Mouse (Mus musculus): Measurements from ENCODE around the gene Hnrnpm. TPM values are rescaled to one million over a fixed set of nuclear protein-coding genes. Genes with fewer than 3 reads are reported as not detected.

The Hnrnpm gene
- total and polyA plus RNA-seq, 3 experiments: 203 to 473 (median 420) TPM

- no peak overlapping the region for H3K4me3 ChIP-seq (ENCODE audit: control insufficient read depth in 1 of 2, insufficient read depth in 1 of 2, low read depth in 2 of 2, low read length in 2 of 2)
- DNase-seq (ENCODE audit: low read depth, low spot score): no peak
- H3K27ac ChIP-seq (ENCODE audit: control insufficient read depth, low read depth, low read length): no peak overlapping the region
- H3K36me3 ChIP-seq (ENCODE audit: control insufficient read depth in 1 of 2, insufficient read depth in 2 of 2, low read length in 2 of 2): no peaks in the 10 kb centered on the region
- no peaks in the 10 kb centered on the region for H3K9me3 ChIP-seq (replicated peaks; ENCODE audit: insufficient read depth, low read length)
- no peak overlapping the region for H3K9ac ChIP-seq (ENCODE audit: control insufficient read depth, low read depth, low read length, poor library complexity, severe bottlenecking)
- no peak for TF ChIP-seq UBTF (IDR thresholded peaks at IDR 0.05; ENCODE audit: borderline replicate concordance, insufficient read depth, low read depth, low read length)
- no peak for TF ChIP-seq NRF1 (IDR thresholded peaks at IDR 0.05; ENCODE audit: insufficient read depth, low read depth, low read length, poor library complexity, severe bottlenecking)
- no peaks in the 10 kb centered on the region for H3K79me2 ChIP-seq (ENCODE audit: control insufficient read depth, insufficient read depth, low read length, poor library complexity)
- peaks cover 0 to 4% of the 10 kb centered on the region in 2 experiments; a peak in 1 of 4 replicates for H3K4me1 ChIP-seq (ENCODE audit: control insufficient read depth in 1 of 2, insufficient read depth in 2 of 2, low read length in 2 of 2)
- no peaks in the 10 kb centered on the region for H3K27me3 ChIP-seq (ENCODE audit: control insufficient read depth in 1 of 2, insufficient read depth in 2 of 2, low read length in 2 of 2)
Observed at GRCm38 (mm10) chr17:33728396-33728795, 41.7 kb upstream of the Hnrnpm start.

- TF ChIP-seq MYB (IDR thresholded peaks at IDR 0.05; ENCODE audit: low read depth, low read length) (no peak), TAL1 (IDR thresholded peaks at IDR 0.05; ENCODE audit: low read length) (no peak), MAZ (IDR thresholded peaks at IDR 0.05; ENCODE audit: low read depth, low read length) (no peak)
- Histone ChIP-seq H3K27me3 (ENCODE audit: control insufficient read depth in 1 of 2, insufficient read depth in 2 of 2, low read length in 2 of 2) (no peaks in the 10 kb centered on the region), H3K9ac (ENCODE audit: control insufficient read depth, low read depth, low read length, poor library complexity, severe bottlenecking) (no peak overlapping the region), H3K4me3 (ENCODE audit: control insufficient read depth in 1 of 2, insufficient read depth in 1 of 2, low read depth in 2 of 2, low read length in 2 of 2) (no peak overlapping the region), H3K36me3 (ENCODE audit: control insufficient read depth in 1 of 2, insufficient read depth in 2 of 2, low read length in 2 of 2) (peaks cover 0 to 7% of the 10 kb centered on the region in 2 experiments; a peak in 2 of 4 replicates), H3K4me1 (ENCODE audit: control insufficient read depth in 1 of 2, insufficient read depth in 2 of 2, low read length in 2 of 2) (peaks cover 5 to 9% of the 10 kb centered on the region in 2 experiments; a peak in 3 of 4 replicates), H3K27ac (ENCODE audit: control insufficient read depth, low read depth, low read length) (no peak overlapping the region), H3K9me3 (replicated peaks; ENCODE audit: insufficient read depth, low read length) (no peaks in the 10 kb centered on the region), H3K79me2 (ENCODE audit: control insufficient read depth, insufficient read depth, low read length, poor library complexity) (peaks cover 3% of the 10 kb centered on the region; the same call in 1 of the 2 replicates)
- no peak for DNase-seq (ENCODE audit: low read depth, low spot score)
Observed at GRCm38 (mm10) chr17:33719736-33720378, 33.2 kb upstream of the Hnrnpm start.

GRCm38 (mm10) chr17:33718944-33719725, 32.5 kb upstream of the Hnrnpm start:
- Histone ChIP-seq H3K9ac (ENCODE audit: control insufficient read depth, low read depth, low read length, poor library complexity, severe bottlenecking) (no peak overlapping the region), H3K9me3 (replicated peaks; ENCODE audit: insufficient read depth, low read length) (no peaks in the 10 kb centered on the region), H3K79me2 (ENCODE audit: control insufficient read depth, insufficient read depth, low read length, poor library complexity) (peaks cover 3% of the 10 kb centered on the region; the same call in 1 of the 2 replicates), H3K27ac (ENCODE audit: control insufficient read depth, low read depth, low read length) (no peak overlapping the region), H3K4me3 (ENCODE audit: control insufficient read depth in 1 of 2, insufficient read depth in 1 of 2, low read depth in 2 of 2, low read length in 2 of 2) (peak overlapping the region; percentile 23 to 41; a peak in 3 of 4 replicates), H3K4me1 (ENCODE audit: control insufficient read depth in 1 of 2, insufficient read depth in 2 of 2, low read length in 2 of 2) (peaks cover 10 to 17% of the 10 kb centered on the region in 2 experiments), H3K27me3 (ENCODE audit: control insufficient read depth in 1 of 2, insufficient read depth in 2 of 2, low read length in 2 of 2) (no peaks in the 10 kb centered on the region), H3K36me3 (ENCODE audit: control insufficient read depth in 1 of 2, insufficient read depth in 2 of 2, low read length in 2 of 2) (peaks cover 0 to 14% of the 10 kb centered on the region in 2 experiments; a peak in 2 of 4 replicates)
- DNase-seq (ENCODE audit: low read depth, low spot score): peak; percentile 27
- no peak for TF ChIP-seq CHD2 (IDR thresholded peaks at IDR 0.05; ENCODE audit: low read length)
- TF ChIP-seq SIN3A (IDR thresholded peaks at IDR 0.05; ENCODE audit: low read length): no peak
- no peak for TF ChIP-seq ZNF384 (IDR thresholded peaks at IDR 0.05; ENCODE audit: low read depth, low read length)
- TF ChIP-seq POLR2AphosphoS5 (IDR thresholded peaks at IDR 0.05; ENCODE audit: borderline replicate concordance, low read depth, low read length): no peak
- TF ChIP-seq ELF1 (IDR thresholded peaks at IDR 0.05; ENCODE audit: low read depth, low read length): no peak
- no peak for TF ChIP-seq SMC3 (IDR thresholded peaks at IDR 0.05; ENCODE audit: low read depth, low read length)
- no peak for TF ChIP-seq MYC (IDR thresholded peaks at IDR 0.05; ENCODE audit: low read depth, low read length)
- TF ChIP-seq BHLHE40 (IDR thresholded peaks at IDR 0.05; ENCODE audit: borderline replicate concordance, low read depth, low read length): no peak
- TF ChIP-seq JUND (IDR thresholded peaks at IDR 0.05; ENCODE audit: low read depth, low read length): no peak
- TF ChIP-seq MAFK (IDR thresholded peaks at IDR 0.05; ENCODE audit: borderline replicate concordance, low read depth, low read length): no peak
- TF ChIP-seq GABPA (IDR thresholded peaks at IDR 0.05; ENCODE audit: low read depth, low read length): no peak
